In the genomic region with DNA sequence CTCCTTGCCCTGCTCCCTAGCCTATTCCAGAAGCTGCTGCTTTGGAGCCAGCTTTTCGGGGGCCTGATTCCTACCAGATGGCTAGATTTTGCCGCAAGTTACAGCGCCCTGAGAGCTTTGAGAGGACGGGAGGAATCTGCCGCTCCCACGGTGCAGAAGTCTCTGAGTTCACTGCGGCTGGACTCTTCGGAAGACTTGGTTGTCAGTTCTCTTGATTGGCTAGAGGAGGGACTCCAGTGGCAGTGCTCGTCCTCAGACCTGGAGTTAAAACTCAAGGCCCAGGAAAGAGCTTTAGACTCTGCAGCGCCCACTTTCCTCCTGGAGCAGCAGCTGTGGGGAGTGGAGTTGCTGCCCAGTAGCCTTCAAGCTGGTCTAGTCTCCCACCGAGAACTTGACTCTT, we compare ENCODE assay signal across 8 mouse cellular contexts. TPM values are rescaled to one million over a fixed set of nuclear protein-coding genes. Genes with fewer than 3 reads are reported as not detected.
DNase-seq lines count a peak whose midpoint lies in the region; ATAC-seq and TF ChIP-seq lines count a peak whose summit lies in the region.

No protein-coding gene starts in this region.

- peak overlapping the region; percentile 90 for H3K9ac ChIP-seq in hindbrain, embryonic 14.5 days
- H3K9ac ChIP-seq in liver, embryonic 12.5 days: peak overlapping the region; percentile 99

- DNase-seq in adrenal gland, adult 18-20 months (ENCODE audit: low spot score in 2 of 2): peak; percentile 29 to 31
- DNase-seq in adrenal gland, postnatal 4 days (ENCODE audit: low spot score in 2 of 2): no peak
- peak; percentile 49 for DNase-seq in 3T3-L1 (ENCODE audit: low read depth, low spot score)
- no peak for DNase-seq in embryonic facial prominence, embryonic 10.5 days (ENCODE audit: low spot score)
- no peak for DNase-seq in hindbrain, embryonic 14.5 days (ENCODE audit: low spot score)
- DNase-seq in urinary bladder, postnatal 4 days (ENCODE audit: low spot score in 2 of 2): no peak

- H3K4me1 ChIP-seq in embryonic facial prominence, embryonic 10.5 days: peaks cover 57% of the 10 kb centered on the region
- peaks cover 54% of the 10 kb centered on the region for H3K4me1 ChIP-seq in hindbrain, embryonic 14.5 days (replicated peaks; ENCODE audit: control insufficient read depth, insufficient read depth, low read length)
- peaks cover 56% of the 10 kb centered on the region for H3K4me1 ChIP-seq in liver, embryonic 12.5 days
- peaks cover 9% of the 10 kb centered on the region; the same call in 1 of the 2 replicates for H3K4me1 ChIP-seq in small intestine, adult 2 months (ENCODE audit: control insufficient read depth, insufficient read depth, insufficient read length, low read length)

- H3K4me2 ChIP-seq in hindbrain, embryonic 14.5 days (replicated peaks): peak overlapping the region; percentile 95
- H3K4me2 ChIP-seq in liver, embryonic 12.5 days: peak overlapping the region; percentile 81

- ATAC-seq in hindbrain, embryonic 14.5 days (ENCODE audit: low FRiP score): no peak
- ATAC-seq in liver, embryonic 12.5 days: no peak

- H3K9me3 ChIP-seq in embryonic facial prominence, embryonic 10.5 days: no peaks in the 10 kb centered on the region
- no peaks in the 10 kb centered on the region for H3K9me3 ChIP-seq in hindbrain, embryonic 14.5 days (ENCODE audit: control insufficient read depth, low read length)
- no peaks in the 10 kb centered on the region for H3K9me3 ChIP-seq in liver, embryonic 12.5 days (replicated peaks)

- WGBS in embryonic facial prominence, embryonic 10.5 days: under 1% methylated on average over 11 of the region's 11 CpGs
- under 1% methylated on average over 11 of the region's 11 CpGs for WGBS in hindbrain, embryonic 14.5 days
- 0% methylated on average over 11 of the region's 11 CpGs for WGBS in liver, embryonic 12.5 days (ENCODE audit: insufficient replicate concordance)
- under 1% methylated on average over 11 of the region's 11 CpGs for WGBS in small intestine, adult 2 months

- TF ChIP-seq POLR2A in small intestine, adult 2 months (IDR thresholded peaks at IDR 0.05; ENCODE audit: low read depth, low read length): no peak; the same call in 1 of the 2 replicates

- H3K4me3 ChIP-seq in embryonic facial prominence, embryonic 10.5 days: peak overlapping the region; percentile 78
- peak overlapping the region; percentile 71 for H3K4me3 ChIP-seq in hindbrain, embryonic 14.5 days (replicated peaks; ENCODE audit: low read length)
- H3K4me3 ChIP-seq in liver, embryonic 12.5 days: peak overlapping the region; percentile 100
- peak overlapping the region; percentile 87 for H3K4me3 ChIP-seq in small intestine, adult 2 months (ENCODE audit: low read depth, low read length)

- TF ChIP-seq CTCF in small intestine, adult 2 months (IDR thresholded peaks at IDR 0.05; ENCODE audit: extremely low read depth, insufficient read length, insufficient replicate concordance, low read depth, low read length): no peak

- peaks cover 44% of the 10 kb centered on the region for H3K36me3 ChIP-seq in embryonic facial prominence, embryonic 10.5 days (replicated peaks)
- peaks cover 23% of the 10 kb centered on the region for H3K36me3 ChIP-seq in hindbrain, embryonic 14.5 days (replicated peaks; ENCODE audit: control insufficient read depth, insufficient read depth)
- H3K36me3 ChIP-seq in liver, embryonic 12.5 days: peaks cover 50% of the 10 kb centered on the region
- peaks cover 31% of the 10 kb centered on the region for H3K36me3 ChIP-seq in small intestine, adult 2 months (ENCODE audit: control insufficient read depth, insufficient read depth, low read length)

- no peaks in the 10 kb centered on the region for H3K27me3 ChIP-seq in embryonic facial prominence, embryonic 10.5 days (replicated peaks; ENCODE audit: low read depth, poor library complexity, severe bottlenecking)
- no peaks in the 10 kb centered on the region for H3K27me3 ChIP-seq in hindbrain, embryonic 14.5 days (ENCODE audit: control insufficient read depth, insufficient read depth, low read length)
- no peaks in the 10 kb centered on the region for H3K27me3 ChIP-seq in liver, embryonic 12.5 days (replicated peaks)
- H3K27me3 ChIP-seq in small intestine, adult 2 months (ENCODE audit: control insufficient read depth, insufficient read depth, low read length): no peaks in the 10 kb centered on the region

- peak overlapping the region; percentile 97 for H3K27ac ChIP-seq in embryonic facial prominence, embryonic 10.5 days (replicated peaks)
- peak overlapping the region; percentile 95 for H3K27ac ChIP-seq in hindbrain, embryonic 14.5 days
- peak overlapping the region; percentile 99 for H3K27ac ChIP-seq in liver, embryonic 12.5 days
- peak overlapping the region; percentile 99 for H3K27ac ChIP-seq in small intestine, adult 2 months (ENCODE audit: insufficient read depth, low read depth, low read length)

RNA-seq across cellular contexts. Expression of a gene that starts 1.0 kb away (rescaled TPM):
- 100 to 1,000 TPM in 1 of 2 experiments, 10 to 100 TPM in 1; 95.7 to 103 TPM for total RNA-seq in adrenal gland, adult 18-20 months (2021)
- 10 to 100 TPM; 71.6 to 75.0 TPM for total RNA-seq in adrenal gland, postnatal 4 days (2021)
- polyA plus RNA-seq in embryonic facial prominence, embryonic 10.5 days (2016; fragmentation: Nextera tagmentation; extraction: Ambion mirVana): 49.4 and 57.3 TPM in 2 replicates
- 29.6 and 36.0 TPM in 2 replicates for polyA plus RNA-seq in hindbrain, embryonic 14.5 days (2014; fragmentation: Nextera tagmentation; extraction: Ambion mirVana)
- polyA plus RNA-seq in liver, embryonic 12.5 days (2016; fragmentation: Nextera tagmentation; extraction: Ambion mirVana): 60.8 and 63.8 TPM in 2 replicates
- polyA plus RNA-seq in small intestine, adult 2 months (2012; rRNA removed): 26.7 and 43.3 TPM in 2 replicates

RNA-seq across cellular contexts. Expression of a gene that starts 32.1 kb away (rescaled TPM):
- 10 to 100 TPM in 1 of 2 experiments, 1 to 10 TPM in 1; 9.0 to 17.9 TPM for total RNA-seq in adrenal gland, adult 18-20 months (2021)
- 10 to 100 TPM; 22.2 to 32.7 TPM for total RNA-seq in adrenal gland, postnatal 4 days (2021)
- polyA plus RNA-seq in embryonic facial prominence, embryonic 10.5 days (2016; fragmentation: Nextera tagmentation; extraction: Ambion mirVana): 3.4 and 3.7 TPM in 2 replicates
- 21.4 and 22.2 TPM in 2 replicates for polyA plus RNA-seq in hindbrain, embryonic 14.5 days (2014; fragmentation: Nextera tagmentation; extraction: Ambion mirVana)
- 2.1 and 2.2 TPM in 2 replicates for polyA plus RNA-seq in liver, embryonic 12.5 days (2016; fragmentation: Nextera tagmentation; extraction: Ambion mirVana)
- 37.1 and 104 TPM in 2 replicates for polyA plus RNA-seq in small intestine, adult 2 months (2012; rRNA removed)

Comparison
In these comparisons a context has a peak if more than half of its experiments do, and no peak if none do; other contexts are left out.
1. DNase-seq: peak in adrenal gland, adult 18-20 months (2 of 2) and 3T3-L1 (single experiment); none in adrenal gland, postnatal 4 days (0 of 2), embryonic facial prominence, embryonic 10.5 days (single experiment), hindbrain, embryonic 14.5 days (single experiment) and urinary bladder, postnatal 4 days (0 of 2).
2. Peak in every context shown above with its lines, with median percentiles within 50 percentile points of each other: H3K27ac ChIP-seq and H3K4me3 ChIP-seq.